Mouse (Mus musculus) layer of hippocampus, postnatal 36 days (tissue): ENCODE results near the gene Alpk1. TPM values are rescaled to one million over a fixed set of nuclear protein-coding genes. Genes with fewer than 3 reads are reported as not detected.

ENCODE experiments used
- DNase-seq, 2 experiments: peaks; one replicate each; pipeline ENCODE4 v3.0.0; 2022
- total RNA-seq, 2 experiments: library from RNA; stranded (reverse); gene quantifications; 2 replicates each; pipeline ENCODE4 v1.2.3; 2021

Gene Alpk1
- total RNA-seq, 2 experiments from 2014 or later, result 7.8 to 7.9 TPM

- DNase-seq, result no peak
Observed at GRCm38 (mm10) chr3:127694802-127695771, 85.2 kb downstream of the Alpk1 start.

GRCm38 (mm10) chr3:127691230-127691629, 89.1 kb downstream of the Alpk1 start:
- no peak for DNase-seq

- DNase-seq, result no peak
Observed at GRCm38 (mm10) chr3:127679703-127680102, 100.6 kb downstream of the Alpk1 start.

- no peak for DNase-seq
Observed at GRCm38 (mm10) chr3:127661646-127662531, 118.4 kb downstream of the Alpk1 start.

- no peak for DNase-seq
Observed at GRCm38 (mm10) chr3:127660712-127661111, 119.6 kb downstream of the Alpk1 start.

- no peak for DNase-seq
Observed at GRCm38 (mm10) chr3:127651742-127652653, 128.3 kb downstream of the Alpk1 start.

- no peak for DNase-seq
Observed at GRCm38 (mm10) chr3:127646156-127646825, 134.0 kb downstream of the Alpk1 start.

GRCm38 (mm10) chr3:127642211-127642610, 138.1 kb downstream of the Alpk1 start:
- DNase-seq, result no peak

GRCm38 (mm10) chr3:127640762-127641700, 139.3 kb downstream of the Alpk1 start:
- DNase-seq, result no peak

- DNase-seq, result no peak
Observed at GRCm38 (mm10) chr3:127639875-127640761, 140.2 kb downstream of the Alpk1 start.

- DNase-seq, result no peak
Observed at GRCm38 (mm10) chr3:127634984-127635349, 145.4 kb downstream of the Alpk1 start.

- peak; percentile 71 to 72 for DNase-seq
Observed at GRCm38 (mm10) chr3:127634101-127634983, 146.0 kb downstream of the Alpk1 start.

GRCm38 (mm10) chr3:127633080-127634032, 147.0 kb downstream of the Alpk1 start, which contains the start of gene Neurog2:
TSS of gene Neurog2 (plus strand) at chr3:127633135.
- DNase-seq, result no peak

- DNase-seq, result no peak
Observed at GRCm38 (mm10) chr3:127632531-127632930, 147.8 kb downstream of the Alpk1 start.

- no peak for DNase-seq
Observed at GRCm38 (mm10) chr3:127631582-127631981, 148.7 kb downstream of the Alpk1 start.

GRCm38 (mm10) chr3:127630735-127631372, 149.5 kb downstream of the Alpk1 start:
- DNase-seq, result no peak
